Mouse (Mus musculus) kidney, postnatal 36 days (tissue): ENCODE measurements around the gene Rbms3.
A peak's percentile ranks its signal among the peaks of the same experiment; 100 is the strongest.

Experiments
- DNase-seq, 2 experiments: peaks; one replicate each; pipeline ENCODE4 v3.0.0; 2021 to 2022; ENCODE audit warnings: mixed read lengths in 2 of 2

Rbms3 gene

DNA sequence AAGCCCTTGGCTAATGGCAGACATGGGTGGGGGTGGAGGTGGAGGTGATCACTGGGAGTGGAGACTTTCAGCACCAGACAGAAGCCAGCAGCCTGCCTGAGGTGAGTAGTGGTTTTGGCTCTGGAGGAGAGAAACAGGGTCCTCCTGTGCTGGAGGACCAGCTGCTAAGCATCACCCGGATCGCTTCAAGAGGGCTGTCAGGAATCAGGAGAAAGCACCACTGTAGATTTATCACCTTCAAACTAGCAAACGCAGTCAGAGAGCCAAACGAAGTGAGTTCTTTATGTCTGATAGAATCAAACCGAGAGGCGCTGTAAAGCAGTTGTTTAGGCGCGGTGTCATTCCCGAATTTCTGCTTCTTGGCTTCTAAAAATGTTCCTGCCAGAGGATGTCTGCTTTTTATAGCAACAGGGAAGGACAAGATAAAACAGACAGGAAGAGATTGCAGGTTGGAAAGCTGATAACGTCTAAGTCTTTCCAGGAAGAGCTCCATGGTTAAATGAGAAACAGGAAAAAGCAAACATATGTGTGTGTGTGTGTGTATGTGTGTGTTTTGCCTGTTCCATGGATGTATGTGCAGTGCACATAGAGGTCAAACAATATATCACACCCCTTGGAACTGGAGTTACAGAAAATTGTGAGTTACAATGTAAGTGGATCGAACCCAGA lies 928.1 kb downstream of the Rbms3 start:
- peak in 1 of 2 experiments; percentile 4 for DNase-seq

DNA sequence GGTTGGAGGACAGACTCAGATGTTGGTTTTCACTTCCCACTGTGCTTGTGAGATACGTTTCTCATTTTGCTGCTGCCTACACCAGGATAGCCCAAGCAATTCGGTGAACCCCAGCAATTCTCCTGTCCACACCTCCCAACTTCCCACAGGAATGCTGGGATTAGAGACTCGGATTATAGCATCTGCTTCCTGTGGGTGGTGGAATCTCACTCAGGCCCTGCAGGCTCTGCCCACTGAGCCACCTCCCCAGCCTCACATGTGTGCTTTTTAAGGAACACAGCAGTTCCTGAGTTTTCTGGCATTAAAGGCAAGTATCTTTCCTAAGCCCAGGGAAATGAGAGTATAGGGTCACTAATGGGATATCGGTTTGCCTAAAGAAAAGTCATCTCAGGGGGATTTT lies 941.1 kb downstream of the Rbms3 start:
- DNase-seq, result no peak

DNA sequence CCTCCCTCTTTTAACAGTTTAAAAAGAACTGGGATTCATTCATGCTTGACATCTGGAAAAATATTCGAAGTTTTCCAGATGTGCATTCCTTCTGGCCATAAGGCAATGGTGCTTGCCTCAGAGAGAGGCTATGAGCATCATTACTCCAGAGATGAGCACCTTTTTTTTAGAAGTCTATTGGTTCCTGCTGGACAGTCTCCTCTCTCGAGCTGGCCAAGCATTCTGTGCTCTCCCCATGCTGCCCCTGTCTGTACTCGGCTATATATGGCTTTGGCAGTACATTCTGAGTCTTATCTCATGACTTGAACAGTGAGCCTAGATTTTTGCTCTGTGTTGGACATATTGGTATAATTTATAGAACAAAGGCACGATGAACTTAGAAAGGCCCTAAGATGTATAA lies 952.6 kb downstream of the Rbms3 start:
- DNase-seq, result no peak

DNA sequence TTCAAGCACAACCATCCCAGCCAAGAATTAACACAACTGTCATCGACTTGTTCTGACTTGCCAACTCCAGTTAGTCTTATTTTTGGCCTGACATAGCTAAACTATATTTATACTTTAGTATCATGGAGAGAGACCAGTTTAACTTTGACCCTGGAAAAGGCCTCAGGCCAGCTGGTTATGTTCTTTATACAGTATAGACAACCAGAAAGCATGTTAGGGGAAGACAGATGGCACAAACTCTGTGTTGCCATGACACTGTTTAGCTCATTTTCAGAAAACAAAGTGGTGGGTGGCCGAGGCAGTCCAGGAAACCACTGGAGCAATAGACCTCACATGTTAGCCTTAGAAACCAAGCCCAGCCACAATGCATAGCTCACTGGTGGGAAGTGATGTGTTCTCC lies 953.3 kb downstream of the Rbms3 start:
- peak in 1 of 2 experiments; percentile 1 for DNase-seq

DNA sequence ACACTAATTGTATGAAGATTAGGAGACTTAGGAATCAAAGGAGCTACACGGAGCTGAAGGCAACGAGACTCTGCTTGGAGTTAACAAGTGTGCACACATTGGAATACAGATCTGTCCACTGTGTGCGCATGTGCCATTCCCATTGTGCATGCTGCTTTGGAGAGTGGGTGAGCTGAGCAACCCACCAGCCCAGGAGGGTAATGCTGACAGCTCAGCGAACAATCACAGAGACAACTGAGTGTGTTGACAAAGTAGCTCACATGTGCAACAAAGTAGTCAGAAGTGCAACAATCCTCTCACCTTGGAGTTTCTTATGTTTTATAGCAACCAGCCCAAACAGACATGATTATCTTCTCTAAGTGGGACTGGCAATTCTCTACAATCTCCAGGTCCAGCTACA lies 955.5 kb downstream of the Rbms3 start:
- DNase-seq, result no peak

DNA sequence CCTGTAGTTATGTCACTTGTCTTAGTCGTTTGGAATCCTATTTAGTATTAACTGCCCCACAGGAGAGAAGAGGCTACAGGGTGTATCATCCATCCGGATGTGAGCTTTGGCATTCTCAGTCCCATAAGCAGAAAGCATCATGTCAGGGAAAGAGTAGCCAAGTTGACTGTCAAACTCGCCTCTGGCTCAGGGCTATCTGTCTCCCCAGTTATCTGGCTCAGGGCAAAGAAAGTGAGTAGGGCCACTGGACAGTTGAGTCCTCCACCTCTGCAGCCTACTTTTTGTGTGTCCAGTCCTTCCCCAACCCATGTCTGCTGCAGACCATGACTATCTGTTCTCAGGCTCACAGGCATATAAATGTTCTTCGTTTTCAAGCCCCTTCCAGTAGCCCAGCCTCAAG lies 968.7 kb downstream of the Rbms3 start:
- DNase-seq, result no peak

DNA sequence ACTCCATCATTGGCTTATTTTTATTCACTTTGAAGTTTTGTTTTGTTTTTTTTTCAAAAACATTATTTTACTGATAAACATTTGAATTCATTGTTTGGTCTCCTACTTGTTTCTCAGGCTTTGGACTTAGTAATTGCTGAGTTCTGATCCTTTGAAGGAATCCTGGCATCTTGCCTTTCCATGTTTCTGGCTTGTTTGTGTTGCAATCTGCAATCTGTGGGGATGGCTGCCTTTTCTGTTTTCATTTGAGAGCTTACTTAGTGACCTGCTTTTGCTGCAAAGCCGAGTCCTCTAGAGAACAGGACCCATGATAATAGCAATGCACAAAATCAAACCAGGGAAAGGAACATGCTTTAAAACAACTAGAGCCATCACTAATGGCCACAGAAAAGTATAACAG lies 969.8 kb downstream of the Rbms3 start:
- DNase-seq, result no peak

DNA sequence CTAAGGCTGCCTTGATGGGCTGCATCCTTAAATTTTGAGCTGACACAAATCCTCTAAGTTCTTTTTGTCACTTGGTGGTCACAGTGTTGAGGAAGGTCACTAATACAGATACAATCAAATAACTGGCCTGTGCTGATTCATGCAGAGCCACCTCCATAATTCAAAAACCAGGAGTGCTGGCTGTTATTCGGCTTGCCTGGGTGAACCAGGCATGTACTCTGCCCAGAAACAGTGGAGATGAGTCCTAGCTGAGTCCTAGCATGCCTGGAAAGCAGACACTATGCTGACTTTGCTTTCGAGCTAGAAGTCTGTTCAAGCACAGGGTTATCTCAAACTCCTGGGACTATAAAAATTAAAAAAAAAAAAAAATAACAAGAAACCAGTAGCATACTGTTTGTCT lies 972.6 kb downstream of the Rbms3 start:
- DNase-seq, result no peak

DNA sequence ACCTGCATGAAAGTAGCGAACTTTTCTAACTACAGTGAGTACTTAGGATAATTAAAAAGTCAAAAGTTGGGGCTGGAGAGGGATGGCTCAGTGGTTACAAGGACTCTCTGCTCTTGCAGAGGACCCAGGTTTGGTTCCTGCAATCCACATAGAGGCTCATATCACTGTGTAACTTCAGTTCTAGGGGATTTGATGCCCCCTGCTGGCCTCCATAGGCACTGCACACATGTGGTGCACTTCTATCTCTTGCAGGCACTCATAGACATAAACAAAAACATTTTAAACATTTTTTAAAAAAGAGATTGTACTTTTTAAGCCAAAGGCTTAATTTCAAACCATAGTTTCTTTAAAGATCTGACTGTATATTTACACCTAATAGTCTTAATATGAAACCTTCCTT lies 978.3 kb downstream of the Rbms3 start:
- DNase-seq, result no peak

DNA sequence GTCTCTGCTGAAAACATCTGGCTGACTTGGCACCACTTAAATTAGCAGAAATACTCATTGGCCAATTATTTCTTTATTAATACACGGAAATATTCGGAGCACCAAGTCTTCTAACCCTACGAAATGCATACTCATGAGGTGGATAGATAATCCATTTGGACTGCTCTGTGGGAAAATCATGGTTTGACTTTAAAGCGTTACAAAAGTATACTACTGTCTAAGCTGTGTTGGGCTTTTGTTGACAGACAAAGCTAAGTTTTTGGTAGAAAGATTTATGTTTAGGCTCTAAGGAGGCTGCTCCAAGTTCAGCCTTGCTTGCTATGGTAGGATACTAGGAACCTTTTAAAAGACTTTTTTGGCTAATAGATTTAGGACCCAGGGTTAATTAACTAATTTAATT lies 979.8 kb downstream of the Rbms3 start:
- no peak for DNase-seq

DNA sequence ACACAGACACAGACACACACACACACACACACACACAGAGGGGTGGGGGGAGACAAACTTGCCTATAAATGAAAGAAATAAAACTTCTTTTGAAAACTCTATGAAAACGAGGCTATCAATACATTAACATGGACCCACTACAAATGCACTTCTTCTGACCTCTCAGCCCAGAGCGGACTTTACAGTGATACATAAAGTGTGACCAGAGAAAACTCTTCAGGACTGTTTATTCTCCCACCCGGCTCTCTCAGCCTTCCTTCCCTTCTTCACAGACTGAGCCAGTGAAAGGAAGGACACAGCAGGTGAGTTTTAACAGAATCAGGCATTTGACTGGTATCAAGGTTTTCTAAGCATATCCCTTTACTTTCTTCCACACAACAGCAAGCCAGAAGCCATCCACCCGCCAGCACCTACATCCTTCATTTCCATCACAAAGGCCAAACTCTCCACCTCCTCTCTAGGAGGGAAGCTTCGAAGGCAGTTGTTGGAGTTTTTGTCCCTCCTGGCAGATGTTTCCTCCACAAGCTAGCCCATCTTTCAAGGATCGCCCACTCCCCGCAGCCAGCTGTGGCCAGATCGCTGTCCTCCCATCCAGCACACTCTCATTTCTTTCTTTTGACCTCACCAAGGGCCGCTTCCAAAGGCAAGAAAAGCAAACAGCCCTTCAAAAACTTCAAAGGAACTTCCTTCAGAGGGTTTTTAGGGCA lies 980.5 kb downstream of the Rbms3 start:
- DNase-seq, result no peak

DNA sequence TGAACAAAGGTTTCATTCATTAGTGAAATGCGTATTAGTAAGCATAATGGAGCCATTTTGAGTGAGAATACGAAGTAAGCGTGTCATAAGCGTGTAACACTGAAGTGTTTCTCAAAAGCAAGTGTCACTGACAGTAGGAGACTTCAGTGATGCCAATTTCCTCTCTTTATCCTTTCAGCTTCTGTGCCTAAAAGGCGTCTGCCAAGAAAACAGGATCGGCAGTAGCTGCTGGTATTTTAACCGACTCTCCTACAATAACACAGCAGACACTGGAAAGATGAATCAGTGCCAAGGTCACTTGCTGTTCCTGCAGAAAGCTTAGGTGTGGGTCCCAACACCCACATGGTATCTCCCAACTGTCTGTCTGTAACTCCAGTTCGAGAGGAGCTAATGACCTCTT lies 985.1 kb downstream of the Rbms3 start:
- no peak for DNase-seq

DNA sequence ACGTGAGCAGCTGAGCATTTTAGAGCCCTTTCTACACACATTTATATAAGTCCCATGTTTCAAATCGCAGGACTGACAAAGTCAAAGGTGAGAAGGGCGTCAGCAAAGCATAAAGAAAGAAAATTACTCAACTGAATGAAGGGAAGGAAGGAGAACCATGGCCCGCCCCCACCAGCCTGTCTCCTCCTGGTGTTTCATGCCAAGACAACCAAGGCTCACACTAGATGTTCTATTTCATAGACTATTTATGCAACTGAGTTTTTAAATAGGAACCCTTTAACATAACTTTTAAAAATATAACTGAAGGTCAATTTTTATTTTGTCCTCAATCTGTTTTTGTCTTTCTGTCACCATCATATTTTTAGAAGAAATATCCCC lies 989.4 kb downstream of the Rbms3 start:
- no peak for DNase-seq

DNA sequence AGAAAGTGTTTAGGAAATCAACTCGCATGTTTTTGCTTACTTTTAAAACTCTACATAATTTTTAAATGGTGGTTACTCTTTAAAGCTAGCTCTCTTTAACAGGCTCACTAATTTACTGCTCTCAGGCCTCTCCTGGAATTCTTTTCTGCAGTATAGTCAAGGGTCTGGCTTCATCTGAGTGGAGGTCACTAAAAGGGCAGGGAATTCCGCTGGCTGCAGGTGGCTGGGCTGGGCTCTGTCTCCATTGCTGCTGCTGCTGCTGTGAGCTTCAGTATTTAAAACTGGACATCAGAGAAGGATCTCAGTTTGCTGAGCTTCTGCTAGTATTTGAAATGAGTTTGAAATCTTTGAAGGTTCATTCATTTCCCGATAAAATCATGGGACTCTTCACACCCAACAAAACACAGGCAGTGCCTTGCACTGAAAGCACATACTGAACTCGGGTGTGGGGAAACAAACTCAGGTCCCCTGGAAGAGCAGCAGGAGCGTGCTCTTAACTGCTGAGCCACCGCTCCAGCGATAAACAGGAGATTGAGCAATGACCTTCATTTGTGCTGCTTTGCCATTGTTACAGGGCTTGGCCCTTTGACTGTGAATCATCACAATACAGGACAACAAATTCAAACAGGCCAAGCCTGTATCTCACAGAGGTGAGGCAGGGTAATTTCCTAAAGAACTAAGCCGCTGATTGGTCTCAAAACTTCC lies 990.0 kb downstream of the Rbms3 start:
- DNase-seq, result peak in 1 of 2 experiments; percentile 9

DNA sequence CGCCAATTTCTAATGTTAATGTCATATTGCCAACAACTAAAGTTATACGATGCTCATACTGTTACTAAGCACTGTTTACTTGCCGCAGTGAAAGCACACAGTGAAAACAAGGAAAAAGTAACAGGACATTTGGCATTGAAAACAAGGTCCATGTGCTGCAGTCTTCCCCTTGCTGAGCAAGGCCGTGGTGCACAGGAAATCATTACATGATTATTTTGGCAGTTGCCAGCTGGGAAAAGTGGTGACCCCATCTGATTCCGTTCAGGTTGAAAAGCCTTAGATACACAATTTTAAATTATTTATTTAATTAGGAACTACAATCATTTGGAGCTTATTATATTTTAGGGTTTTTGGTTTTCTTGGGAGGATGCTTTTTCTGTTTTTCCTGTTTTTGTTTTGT lies 995.9 kb downstream of the Rbms3 start:
- no peak for DNase-seq

DNA sequence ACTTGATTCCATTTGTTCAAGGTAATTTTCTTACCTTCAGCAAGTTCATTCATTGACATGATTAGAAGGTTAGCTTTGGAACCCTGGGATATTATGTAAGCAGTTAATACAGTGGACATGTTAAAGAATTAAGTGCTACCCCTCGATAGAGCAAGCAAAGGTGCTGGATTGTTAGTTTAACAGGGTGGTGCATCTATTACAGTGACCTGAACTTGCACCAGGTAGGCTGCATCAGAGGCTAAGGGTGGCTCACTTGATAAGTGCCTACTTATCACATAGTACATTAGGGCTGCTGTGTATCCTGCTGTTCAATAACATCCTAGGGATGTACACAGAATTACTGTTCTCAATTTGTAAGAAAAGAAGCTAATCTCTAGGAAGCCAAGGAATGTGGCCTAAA lies 996.6 kb downstream of the Rbms3 start:
- no peak for DNase-seq

DNA sequence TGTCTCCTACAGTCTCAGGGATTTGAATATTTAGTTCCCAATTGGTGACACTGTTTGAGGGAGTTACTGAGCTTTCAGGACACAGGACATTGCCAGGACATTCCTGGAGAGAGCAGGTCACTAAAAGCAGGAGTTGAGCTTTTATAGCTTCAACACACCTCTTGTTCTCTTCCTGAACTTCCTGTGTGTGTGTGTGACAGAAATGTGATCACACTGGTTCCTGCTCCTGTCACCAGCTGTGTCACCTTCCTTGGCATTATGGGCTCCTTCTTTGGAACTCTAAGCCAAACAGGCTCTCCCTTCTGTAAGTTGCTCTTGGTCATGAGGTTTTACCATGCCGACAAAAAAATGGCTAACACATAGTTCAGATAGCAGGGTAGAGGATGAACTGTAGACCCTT lies 997.9 kb downstream of the Rbms3 start:
- no peak for DNase-seq

DNA sequence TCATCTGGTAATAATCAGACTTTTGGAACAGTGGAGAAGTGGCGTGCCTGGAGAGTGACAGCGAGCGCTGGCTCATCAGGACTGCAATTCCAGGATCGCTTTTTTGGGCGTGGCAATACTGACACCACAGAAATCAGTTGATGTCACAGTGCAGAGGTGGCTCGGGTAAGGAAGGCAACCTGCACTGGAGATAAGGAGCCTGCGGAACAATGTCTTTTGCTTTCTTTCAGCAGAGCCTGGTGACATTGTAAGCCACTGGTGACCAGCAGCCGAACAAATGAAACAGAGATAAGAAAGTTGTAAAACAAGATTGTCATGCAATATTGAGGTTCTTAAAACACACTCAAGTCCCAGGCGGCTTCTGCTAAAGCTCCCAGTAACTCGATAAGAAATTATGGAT lies 998.9 kb downstream of the Rbms3 start:
- DNase-seq, result no peak

DNA sequence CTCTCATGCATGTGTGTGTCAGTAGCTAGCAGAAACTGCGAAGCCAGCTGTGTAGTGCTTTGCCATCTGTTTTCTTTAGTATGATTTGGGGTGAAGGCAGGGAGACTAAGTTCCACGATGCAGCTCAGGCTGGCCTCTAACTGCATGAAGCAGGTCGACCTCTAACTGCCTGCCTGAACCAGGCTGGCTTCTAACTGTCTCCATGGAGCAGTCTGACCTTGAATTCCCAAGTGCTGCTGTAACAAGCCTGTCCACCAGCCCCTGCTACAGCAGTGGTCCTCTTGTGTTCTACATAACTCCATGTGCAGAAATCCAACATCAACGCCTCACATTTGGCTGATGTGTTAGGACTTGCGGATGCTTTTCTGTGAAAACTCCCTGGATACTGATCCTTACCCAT lies 1009.3 kb downstream of the Rbms3 start:
- no peak for DNase-seq

DNA sequence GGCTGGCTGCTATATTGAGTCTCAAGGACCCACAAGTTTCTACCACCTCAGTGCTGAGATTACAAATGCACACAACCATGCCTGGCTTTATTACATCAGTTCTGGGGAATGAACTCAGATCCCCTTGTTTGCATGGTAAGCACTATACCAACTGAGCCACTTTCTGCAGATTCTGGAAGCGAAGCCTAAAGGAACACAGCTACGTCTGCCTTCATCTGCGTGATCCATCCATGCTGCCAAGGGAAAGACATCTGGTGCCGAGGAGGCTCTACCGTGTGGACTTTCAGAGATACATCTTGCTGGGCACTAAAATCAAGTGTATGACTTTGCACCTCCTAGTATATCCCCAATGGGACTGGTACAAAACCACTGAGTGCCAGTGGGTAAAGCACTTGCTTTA lies 1010.8 kb downstream of the Rbms3 start:
- DNase-seq, result no peak

DNA sequence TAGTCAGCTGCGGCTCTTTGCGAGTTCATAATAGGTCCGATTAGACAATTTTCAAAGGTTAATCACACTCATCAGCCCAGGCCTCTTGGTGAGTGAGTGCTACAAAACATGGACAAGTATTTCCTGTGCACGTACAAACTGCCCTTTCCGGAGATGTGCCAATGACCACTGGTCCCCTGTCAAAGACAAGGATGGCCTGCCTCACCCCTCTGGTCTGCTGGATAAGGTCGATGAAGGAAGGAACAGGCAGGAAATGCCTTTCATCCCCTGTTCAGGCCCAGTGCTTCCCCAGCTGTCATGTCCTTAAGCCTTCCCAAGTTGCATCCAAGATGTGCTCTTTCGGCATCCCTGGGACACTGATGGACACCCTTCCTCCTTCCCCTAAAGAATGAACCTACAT lies 1016.4 kb downstream of the Rbms3 start:
- peak; percentile 16 to 32 for DNase-seq

DNA sequence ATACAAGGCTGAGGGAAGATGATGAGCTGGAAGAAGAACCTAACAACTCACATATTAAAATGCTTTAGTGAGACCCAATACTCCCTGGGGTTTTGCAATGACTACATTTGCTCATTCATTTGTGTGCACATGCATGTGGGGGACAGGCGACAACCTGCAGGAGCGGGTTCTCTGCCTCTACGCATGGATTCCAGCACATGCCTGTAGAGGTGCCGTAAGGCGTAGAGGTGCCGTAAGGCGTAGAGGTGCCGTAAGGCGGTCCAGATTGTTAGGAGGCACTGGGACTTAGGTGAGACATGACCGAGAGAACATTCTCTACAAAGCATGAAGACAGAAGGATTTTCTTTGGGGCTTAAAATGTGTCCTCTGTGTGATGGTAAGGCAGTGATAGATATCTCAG lies 1033.7 kb downstream of the Rbms3 start:
- no peak for DNase-seq

DNA sequence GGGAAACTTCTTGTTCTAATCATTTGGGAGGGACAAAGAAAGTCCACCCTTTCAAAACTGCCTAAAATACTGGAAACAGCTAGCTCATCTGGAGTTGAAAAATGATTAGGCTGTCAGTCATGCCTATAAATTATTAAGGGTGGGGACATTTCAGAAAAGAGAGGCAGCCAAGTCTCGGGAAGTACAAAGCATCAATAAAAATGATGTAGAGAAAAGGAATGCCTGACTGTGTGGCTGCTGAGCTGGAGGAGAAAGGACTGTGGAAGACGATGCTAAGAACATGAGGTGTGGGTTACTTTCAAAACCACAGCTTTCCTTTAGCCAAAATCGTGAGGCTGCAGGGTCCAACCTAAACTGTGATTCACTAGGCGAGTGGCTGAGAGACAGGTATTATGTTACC lies 1037.2 kb downstream of the Rbms3 start:
- no peak for DNase-seq

DNA sequence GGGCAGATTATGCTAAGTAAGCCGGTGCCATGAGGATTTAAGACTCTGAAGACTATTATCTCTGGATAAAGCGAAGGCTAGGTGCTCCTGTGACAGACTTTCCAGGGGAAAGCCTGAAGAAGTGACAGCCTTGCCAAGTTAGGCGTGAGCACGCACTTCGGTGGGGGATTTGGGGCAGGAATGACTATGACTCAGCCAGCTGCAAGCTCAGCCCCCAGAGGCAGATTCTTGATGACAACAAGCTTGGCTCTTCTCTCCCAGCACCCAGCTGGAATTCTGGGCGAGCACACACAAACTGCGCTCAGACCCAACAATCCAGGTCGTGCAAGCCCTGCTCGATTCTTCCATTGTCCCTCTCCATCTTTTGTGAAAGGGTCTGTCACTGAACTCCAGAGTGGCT lies 1038.6 kb downstream of the Rbms3 start:
- DNase-seq, result no peak
